Mouse (Mus musculus) adrenal gland, adult 10 weeks (tissue): ENCODE data around the gene Naip5. TPM values are rescaled to one million over a fixed set of nuclear protein-coding genes. Genes with fewer than 3 reads are reported as not detected.

Experiments
- polyA plus RNA-seq: library from polyadenylated mRNA; stranded (reverse); fragments of 350-450 nt; fragmentation: Illumina TruSeq; extraction: RNeasy Lipid Tissue Mini Kit (QIAGEN cat#74804); gene quantifications from one replicate; pipeline ENCODE4 v1.2.3, GENCODE M21; 2014; ENCODE audit warnings: low read depth, low replicate concordance

Naip5 gene
- 37.0 TPM for polyA plus RNA-seq

DNA sequence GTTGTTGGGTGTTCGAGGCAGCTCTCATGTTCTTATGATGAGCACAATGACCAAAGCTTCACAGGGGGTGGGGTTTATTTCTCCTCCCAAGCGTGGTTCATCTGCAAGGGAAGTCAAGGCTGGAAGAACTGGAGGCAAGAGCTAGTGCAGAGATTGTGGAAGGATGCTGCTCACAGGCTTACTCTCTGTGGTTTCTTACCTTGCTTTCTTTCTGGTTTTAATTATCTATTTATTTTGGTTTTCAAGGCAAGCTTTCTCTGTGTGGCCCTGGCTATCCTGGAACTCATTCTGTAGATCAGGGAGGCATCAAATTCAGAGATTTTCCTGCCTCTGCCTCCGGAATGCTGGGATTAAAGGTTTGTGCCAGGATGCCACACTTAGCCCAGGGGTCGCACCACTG is at the start of gene Naip5:
Naip5 (minus strand) TSS at position 101 of the 400 bp plus-strand sequence.

DNA sequence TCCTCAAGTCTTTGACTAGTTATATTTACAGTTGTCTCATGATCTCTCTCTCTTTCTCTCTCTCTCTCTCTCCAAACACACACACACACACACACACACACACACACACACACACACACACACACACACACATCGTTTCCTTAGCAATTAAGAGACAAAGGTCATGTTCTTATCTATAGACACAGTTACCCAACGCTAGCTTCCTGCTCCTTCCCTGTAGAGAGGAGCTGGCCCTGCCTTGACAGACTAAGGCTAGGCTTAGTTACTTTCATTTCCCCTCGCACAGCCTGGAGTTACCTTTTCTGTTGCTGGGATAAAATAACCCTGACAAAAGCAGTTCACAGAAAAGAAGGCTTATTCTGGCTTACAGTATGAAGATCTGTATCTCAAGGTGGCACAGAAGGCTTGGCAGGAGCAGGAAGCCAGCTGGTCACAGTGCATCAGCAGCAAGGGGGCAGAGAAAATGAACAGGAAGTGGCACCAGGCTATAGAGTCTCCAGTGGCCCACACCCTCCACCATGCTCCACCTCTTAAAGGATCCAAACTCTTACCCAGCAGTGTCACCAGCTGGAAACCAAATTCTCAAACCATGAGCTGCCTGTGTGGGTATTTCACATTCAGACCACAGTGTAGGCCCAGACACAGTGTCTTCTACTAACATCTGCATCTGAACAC is 44.3 kb downstream of the Naip5 start, which contains the start of gene Naip2:
Naip2 (minus strand) TSS at position 434 of the 675 bp plus-strand sequence.

Other genes with a start within 250 kb of the Naip5 start
- 87.1 TPM for gene Mccc2, start 230.7 kb downstream of the Naip5 start, polyA plus RNA-seq
- gene Bdp1, start 142.3 kb downstream of the Naip5 start, polyA plus RNA-seq = 50.9 TPM
- 120 TPM for gene Serf1, start 138.3 kb downstream of the Naip5 start, polyA plus RNA-seq
- 54.2 TPM for gene Smn1, start 121.5 kb downstream of the Naip5 start, polyA plus RNA-seq
- 5.2 TPM for gene Naip2, start 44.2 kb downstream of the Naip5 start, polyA plus RNA-seq
- 0.87 TPM for gene Naip6, start 71.4 kb upstream of the Naip5 start, polyA plus RNA-seq
- gene Naip1, start 206.5 kb upstream of the Naip5 start, polyA plus RNA-seq = not detected
- gene Gtf2h2, start 246.3 kb upstream of the Naip5 start, polyA plus RNA-seq = 65.0 TPM